Mouse (Mus musculus) retina, postnatal 1 day (tissue): ENCODE measurements at regions not wholly inside any gene's neighbourhood (a gene's known extent, or its start where the extent isn't known, plus 50 kb on each side); places are given as distances from the start of the nearest gene placed in this dataset.

ENCODE experiments used
- DNase-seq: peaks from one replicate; pipeline ENCODE4 v3.0.0-alpha.2; 2012

DNA sequence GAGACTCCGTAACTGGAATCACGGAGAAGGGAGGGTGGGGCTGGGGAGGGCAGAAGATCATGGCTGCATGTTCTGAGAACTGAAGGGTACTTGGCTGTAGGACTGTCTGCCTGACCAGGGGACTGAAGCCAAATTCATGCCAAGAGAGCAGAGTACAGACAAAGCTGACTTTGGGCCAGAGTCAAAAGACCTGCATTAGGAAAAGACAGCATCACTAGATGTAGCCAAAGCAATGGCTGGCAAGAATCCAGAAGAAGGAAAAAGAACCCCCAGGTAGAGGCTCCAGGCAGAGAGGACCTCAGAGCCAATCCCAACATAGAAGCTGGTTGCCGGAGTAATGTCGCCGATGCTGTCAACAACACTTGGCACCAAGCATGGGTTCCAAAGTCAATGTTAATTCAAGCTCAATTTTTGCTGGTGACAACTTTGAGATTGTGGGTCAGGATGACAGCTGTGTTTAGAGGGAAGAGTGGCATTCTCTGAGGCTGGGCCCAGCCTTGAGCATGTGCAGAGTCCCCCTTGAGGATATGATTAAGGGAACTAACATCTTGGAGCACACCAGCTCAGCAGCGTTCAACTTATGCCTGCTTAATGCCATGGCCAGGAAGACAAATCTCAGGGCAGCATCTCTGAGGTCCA is 124.7 kb downstream of the Erv3 start:
- DNase-seq: no peak

DNA sequence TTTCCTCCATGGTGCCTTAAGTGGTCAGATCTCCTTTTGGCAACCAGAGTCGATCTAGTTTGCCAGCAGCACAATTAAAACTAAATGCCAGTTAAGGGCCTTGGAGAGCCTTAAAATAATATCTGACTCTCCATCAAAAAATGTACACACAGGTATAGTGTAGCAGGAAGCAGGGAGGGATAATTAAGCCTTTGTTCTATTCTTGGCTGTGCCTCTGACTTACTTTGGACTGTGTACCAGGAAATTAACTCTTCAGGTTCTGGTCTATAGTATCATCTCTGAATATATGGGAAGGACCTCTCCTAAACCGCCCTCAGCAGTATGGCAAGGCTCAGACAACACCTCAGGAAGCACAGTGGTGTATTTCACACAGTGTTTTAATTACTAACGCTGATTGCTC is 133.0 kb downstream of the Erv3 start:
- DNase-seq: no peak

DNA sequence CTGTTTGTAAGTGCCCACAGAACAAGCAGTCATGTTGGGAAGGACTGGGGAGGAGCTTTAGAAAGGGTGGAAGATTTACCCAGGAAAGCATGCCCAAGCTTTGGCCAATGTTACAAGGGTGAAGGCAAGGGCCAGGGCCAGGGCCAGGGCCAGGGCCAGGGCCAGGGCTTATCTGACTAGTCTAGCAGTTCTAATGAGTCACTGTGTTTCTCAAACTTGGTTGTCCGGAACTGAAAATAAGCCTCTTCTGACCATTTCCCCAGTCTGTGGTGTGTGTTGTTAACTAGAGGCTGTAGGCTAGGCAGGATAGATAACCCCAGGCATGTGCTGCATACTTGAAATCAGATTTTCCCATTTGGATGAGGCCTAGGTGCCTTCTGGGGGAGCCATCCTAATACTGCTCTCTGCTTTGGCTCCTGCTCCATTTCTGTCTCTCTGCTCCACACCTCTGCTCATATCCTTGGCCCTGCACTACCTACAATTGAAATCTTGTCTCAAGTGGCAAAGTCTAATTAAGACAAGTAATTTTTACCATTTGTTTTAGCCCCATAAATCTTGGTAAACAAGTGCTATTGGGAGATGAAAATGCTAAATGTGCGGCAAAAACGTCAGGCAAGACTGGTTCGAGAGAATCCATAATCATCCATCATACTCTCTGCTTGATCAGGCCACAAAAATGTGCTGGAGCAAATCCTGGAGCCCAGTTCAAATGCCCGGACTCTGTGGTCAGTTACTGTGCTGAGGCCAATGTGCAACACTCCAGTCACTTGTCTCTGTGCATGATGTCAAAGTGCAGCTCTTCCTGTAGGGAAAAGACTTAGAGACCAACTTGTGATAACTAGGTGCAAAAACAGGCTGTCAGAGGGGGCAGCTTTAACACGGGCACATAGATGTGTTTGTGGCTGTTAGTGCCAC is 137.7 kb downstream of the Erv3 start:
- no peak for DNase-seq

DNA sequence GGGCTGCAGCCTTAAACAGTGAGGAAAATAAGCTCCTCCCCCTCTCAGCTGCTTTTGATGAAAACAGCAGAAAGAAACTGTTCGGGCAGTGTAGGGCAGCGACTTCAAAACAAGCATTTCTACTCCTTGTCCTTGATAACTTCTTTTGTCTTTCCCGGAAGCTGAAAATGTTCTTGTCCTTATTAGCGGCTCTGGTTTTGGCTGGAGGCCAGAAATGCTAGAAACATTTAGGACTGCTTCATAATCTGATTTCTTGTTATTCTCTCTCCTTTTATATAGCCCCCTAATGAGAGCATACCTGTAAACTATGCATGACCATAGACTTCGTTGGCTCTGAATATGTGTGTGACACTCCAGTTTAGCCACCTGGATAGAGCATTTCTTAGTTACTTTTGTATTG is 142.0 kb downstream of the Erv3 start:
- peak; percentile 36 for DNase-seq

DNA sequence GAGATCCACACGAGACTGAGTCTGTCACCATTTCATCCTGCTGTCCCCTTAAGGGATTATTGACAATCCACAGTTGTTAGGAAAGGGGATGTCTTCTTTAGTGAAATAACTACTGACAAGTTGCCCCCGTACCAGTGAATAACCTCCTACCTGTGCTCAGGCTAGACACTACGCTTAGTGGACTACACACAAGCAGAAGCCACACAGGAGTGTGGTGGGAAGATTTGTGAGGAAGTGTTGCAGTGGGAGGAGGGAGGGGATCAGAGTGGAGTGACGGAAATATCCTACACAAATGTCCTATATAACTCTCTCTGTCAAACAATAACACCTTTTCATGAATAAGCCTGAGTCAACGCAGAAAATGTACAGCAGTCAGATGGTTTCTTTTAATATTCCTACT is 142.7 kb downstream of the Erv3 start:
- DNase-seq: no peak

DNA sequence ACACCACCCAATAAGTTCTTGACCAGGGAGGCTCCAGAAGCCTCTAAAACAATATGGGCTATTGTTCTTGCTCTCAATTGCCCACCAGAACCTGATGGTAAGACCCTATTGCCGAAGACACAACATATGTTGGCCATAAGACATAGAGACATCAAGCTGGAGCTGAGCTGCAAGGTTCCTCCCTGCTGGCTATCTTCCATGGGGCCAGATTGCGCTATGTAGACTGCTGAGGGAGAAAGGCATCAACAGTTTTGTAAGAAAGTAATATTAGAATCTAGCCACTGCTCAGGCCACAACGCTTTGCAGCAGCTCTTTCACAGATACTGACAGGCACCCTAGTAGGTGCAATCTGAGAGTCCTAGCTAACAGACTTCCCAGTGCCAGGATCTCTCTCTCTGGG is 144.2 kb downstream of the Erv3 start:
- no peak for DNase-seq

DNA sequence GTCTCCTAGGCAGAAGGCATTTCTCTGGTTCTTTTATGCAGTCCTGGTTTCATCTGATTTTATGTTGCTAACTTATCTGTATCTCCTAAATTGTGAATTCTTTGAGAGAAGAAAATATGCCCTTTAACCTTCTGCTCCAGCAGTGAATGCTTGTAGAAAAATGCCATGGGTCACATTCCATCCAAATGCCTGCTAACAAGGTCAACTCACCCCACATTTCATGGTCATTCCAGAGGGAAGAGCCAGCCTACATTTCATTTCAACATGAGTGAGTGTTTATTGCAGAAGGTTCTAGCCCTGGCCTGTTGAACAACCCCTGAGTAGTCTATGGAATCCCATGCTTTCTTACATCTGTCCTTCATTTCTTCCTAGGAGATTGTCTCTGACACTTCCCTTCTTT is 147.7 kb downstream of the Erv3 start:
- DNase-seq: no peak

DNA sequence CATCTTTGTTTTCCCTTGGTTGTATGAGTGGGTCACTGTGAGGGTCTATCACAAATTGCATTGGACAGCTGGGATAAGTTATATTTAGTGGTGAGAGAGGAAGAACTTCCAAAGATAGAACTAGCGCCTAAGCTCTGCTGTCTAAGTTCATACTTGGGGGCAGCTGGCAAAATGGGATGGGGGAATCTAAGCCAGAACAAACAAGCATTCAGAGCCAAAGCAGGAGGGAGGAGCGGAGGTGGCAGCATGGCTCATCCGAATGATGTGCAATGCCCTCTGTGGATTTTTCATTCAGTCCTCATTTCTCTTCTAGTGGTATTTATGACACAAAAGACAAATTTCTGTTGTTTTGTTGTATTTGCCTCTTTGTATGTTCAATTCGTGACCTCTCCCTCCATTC is 144.5 kb upstream of the Adra1d start:
- no peak for DNase-seq

DNA sequence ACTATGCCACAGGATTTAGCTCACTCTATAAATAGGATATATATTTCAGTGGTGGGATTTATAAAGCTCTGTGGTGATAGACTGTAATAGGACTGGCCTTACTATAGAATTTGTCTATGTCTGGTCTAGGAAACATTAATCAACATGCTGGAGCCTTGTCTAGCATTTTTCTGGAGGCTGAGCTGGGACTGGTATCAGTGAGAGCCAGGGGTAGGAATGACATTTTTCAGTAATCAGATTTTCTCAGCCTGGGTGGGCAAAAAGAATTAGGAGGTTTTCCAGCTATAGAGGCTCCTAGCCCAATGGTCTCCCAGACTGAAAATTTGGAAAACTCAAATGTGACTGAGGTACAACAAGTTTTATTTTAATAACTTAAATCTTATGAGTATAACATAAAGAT is 142.3 kb upstream of the Adra1d start:
- peak; percentile 50 for DNase-seq

DNA sequence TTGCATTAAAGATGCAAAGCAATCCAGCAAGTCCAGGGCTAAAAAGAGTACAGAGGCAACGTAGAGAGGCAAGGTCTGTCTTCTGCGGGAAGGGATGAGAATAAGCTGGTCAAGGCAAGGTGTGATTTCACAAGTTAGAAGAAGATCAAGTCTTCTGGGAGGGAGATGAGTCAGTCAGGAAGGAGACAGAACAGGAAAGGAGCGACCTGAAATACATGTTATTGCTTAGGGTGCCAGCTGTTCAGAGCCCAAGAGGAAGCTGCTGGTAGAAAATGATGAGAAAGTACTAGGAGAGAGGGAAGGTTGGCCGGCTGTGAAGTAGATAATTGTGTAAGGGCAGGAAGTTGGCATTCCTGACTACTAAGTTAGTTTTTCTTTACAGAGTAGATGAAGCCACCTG is 140.1 kb upstream of the Adra1d start:
- no peak for DNase-seq

DNA sequence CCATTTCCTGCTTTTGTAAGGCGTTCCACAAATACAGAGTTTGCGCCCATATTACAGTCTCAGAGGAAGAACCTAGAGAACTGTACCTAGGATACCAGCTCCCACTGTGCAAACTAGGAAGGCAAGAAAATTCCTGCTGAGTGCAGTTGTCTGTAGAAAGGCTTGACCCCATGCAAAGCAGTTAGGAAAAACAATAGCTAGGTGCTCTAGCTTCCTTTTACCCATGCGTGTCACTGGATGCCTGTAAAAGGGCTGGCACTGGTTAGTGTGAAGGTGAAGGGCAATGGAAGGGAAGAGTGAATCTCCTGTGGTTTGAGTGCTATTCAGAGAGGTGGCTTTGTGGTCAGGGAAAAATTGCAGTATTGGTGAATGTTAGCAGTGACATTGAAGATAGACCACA is 137.7 kb upstream of the Adra1d start:
- no peak for DNase-seq

DNA sequence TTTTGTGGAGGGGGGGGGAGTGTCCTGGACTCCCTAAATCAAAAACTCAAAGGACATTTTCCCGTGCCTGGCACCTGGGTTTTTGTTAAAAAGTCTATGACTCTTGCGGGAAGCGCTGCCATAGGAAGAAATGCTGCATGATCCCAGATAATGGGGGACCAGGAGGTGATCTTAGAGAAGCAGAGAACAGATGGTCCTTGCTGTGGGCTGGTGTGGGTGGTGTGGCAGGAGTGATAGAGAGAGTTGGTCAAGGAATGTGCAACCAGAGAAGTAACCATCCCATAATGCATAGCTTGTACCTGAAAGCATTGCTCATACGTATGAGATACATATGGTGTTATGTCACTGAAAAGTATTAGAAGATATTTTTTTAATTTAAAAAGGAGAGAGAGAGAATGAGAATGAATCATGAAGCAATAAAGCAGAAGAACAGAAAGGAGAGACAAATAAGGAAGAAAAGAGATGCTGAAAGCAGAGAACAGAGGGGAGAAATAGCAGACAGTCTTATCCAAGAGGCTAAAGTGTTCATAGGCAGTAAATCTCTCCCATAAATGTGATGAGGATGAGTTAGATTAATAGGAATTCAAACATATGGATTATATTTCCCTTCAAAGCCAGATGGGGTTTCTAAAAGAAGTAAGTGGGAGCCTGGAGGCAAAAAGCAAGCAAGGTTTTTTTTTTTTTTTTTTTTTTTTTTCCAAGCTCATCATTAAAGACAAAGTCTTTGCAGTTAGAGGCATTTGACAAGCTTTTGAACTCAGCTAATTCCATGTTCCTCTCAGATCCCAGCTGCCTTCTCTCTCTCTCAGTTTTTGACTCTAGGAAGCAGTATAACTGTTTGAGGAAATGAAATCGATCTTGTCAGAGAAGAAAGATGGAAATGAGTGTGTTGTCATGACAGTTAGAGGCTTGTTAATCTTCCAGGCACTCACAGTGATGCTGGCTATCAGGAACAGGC is 136.2 kb upstream of the Adra1d start:
- DNase-seq: no peak

DNA sequence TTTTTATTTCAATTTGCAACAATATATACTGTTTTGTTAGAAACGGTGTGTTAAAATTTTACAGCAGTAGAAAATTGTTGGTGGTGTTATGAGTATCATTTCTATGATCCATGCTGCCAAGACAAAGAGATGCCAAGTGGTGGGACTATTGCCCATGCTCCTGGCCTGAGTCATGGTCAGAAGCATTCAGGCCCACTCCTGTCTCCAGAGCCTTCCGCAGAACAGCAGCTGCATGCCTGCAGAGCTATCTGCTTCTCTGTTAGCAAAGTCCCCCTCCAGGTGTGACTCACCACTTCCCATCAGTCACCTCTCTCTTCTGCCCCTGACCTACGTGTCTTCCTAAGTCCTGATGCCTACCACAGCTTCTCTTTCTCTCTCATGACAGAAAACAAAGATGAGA is 134.2 kb upstream of the Adra1d start:
- DNase-seq: no peak

DNA sequence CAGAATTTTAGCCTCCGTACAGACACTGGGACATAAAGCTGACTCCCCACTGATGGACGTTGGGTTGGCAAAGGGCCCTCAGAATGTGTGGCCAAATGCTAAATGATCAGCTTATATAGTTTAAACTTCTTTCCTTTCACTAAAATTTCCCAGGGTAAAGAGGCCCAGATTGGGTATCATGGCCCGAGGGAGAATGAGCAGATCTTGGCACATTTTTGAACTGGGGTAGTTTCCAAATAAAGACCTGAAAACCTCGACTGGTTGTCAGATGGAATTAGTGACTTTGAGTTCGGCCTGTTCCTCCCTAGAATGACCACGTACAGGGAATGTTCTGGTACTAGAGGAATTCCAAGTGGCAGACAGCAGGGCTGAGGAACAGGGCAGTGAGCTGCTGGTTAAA is 127.9 kb upstream of the Adra1d start:
- no peak for DNase-seq

DNA sequence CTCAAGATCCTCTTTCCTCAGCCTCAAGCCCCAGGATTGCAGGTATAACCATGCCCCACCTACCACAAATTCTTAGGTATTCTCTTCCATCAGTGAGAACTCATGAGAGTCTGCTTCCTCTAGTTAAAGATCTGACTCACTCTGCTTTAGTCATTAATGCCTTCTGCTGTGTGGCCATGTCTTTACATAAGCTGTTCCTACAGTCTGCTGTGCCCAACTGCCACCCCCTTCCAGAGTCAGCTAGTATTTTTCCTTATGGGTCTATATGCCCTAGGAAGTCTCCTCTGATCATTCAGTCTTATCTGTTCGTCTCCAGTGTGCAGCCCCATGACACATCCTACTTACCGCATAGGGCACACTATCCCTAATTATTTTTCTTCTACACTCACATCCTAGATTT is 126.2 kb upstream of the Adra1d start:
- no peak for DNase-seq

DNA sequence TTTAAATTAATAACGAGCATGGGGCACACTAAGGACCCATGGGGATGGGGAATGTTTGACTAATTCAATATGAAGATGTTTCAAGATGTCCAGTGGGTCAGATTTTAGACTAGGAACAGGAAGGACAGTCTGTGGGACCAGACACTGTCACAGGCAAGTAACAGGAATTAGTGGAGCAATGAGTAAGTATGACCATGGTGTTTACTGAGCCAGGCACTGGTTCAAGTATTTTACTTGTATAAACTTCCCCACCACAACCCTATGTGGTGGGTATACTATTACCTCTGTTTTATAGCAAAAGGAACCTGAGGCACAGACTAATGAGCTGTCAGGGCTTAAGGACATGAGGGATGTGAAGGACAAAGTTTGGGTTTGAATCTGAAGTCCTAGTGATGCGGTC is 125.4 kb upstream of the Adra1d start:
- DNase-seq: no peak

DNA sequence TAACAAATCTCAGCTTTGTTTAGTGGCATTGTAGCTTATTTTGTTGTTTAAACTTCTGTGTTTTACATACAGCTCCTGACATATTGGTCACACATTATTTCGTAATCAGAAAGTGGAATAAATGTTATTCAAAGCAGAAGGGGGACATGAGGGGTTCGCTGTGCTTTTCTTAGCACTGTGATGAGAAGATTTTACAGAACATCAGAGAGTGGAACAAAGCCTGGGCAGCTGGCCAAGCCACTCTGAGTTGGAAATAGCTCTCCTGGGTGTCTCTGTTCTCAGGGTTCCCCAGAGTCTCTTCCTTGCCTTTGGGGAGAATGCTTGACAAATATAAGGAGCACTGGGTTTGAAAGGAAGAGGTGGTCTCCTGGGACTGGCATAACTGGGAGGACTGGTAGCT is 124.7 kb upstream of the Adra1d start:
- peak; percentile 21 for DNase-seq

DNA sequence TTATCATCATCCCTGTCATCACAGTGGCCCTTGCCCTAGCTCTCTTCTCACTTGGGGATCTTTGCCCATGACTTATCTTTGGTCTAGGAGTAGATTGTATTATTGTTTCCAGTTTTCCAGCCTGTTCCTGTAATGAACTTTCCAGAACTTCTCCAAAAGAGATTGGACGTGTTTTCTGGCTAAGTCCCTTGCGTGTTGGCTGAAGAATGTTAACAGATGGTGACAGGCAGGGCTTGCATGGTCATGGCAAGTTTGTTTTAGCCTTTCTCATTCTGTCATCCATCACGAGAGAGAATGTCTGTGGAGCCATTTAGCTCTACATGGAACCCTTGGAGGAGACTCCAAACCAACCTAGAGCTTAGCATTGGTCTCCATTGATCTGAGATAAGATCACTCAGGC is 123.2 kb upstream of the Adra1d start:
- DNase-seq: no peak

DNA sequence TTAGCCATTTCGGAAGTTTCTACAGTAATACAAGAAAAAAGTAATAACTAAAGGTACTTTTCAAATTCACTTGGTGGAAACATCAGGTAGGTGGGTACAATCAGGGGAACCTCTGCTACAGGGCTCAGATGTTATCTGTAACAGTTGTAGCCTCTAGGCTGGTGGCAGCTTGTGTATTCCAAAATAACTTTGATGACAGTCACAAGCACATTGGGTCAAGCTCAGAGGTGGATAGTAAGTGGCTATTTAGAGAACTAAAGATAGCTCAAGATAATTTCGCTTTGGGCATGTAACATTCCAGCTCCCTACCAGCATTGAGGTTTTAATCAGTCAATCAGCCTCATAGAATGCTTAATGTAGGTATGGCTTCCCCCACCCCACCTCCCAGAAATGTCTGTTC is 121.7 kb upstream of the Adra1d start:
- no peak for DNase-seq

DNA sequence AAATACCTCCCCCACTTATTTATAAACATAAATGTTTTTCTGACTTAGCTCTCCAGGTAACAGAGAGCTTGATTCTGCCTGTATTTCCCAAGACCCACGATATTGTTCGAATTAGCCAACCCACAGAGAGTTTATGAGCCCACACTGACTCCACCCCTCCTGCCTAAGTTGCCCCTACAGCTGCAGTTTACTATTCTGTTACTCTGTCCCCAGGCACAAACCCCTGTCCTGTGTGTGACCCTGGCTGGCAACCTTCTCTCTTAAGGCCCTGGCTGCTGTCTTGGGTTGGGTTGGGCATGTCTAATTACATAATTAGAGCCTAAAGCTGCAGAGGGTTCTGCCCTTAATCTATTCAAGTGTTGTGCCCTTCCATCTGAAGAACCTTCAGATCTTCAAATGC is 116.4 kb upstream of the Adra1d start:
- DNase-seq: no peak

DNA sequence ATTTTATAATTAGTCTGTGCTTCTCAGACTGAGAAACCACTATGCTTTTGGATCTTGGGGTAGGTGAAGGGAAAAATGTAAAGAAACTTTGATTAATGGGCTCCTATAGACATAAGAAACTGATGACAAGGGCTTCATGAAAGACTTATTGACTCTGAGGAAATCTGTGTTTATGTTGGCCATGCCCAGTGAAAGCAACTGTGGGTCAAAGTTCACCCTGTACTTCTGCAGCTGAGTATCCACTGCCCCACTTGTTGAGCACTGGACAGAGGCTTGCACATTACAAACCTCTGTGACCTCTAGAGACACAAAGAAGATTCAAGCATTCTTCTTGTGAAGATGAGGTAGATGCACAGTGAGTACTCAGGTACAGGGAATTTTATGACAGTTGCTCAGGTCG is 114.7 kb upstream of the Adra1d start:
- no peak for DNase-seq

DNA sequence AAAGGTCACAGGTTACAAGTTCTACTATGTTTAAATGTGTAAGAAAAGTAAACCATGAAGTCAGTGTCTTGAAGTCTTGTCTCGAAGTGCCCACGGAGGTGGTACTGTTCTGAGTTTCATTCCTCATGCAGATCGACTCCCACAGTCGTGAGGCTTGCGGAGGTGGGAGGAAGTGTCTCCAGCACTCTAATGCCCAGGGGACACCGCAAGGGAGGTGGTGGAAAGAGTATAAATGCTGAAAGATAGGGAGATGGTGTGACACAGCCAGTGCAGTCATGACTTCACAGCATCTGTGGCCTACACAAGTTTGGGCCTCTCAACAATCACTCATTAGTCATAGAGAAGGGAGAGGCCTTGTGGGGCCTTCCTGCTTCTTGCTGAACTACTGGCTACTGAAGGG is 112.8 kb upstream of the Adra1d start:
- DNase-seq: no peak

DNA sequence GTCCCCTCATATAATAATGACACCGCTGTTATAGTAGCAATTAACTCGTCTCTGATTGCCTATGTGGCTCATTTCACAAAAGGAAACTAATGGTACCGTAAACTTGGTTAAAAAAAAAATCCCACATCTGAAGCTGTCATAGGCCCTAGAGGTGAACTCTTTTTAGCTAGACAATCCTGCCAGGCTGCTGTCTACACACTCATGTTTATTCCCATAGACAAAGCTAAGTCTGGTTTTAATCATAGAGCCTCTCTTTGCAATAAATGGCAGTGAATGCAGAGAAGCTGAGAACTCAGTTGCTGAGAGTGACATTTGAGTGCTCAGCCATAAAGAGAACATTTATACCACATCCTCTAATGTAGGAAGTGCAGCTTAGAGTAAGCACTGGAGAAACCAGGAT is 111.3 kb upstream of the Adra1d start:
- DNase-seq: no peak

DNA sequence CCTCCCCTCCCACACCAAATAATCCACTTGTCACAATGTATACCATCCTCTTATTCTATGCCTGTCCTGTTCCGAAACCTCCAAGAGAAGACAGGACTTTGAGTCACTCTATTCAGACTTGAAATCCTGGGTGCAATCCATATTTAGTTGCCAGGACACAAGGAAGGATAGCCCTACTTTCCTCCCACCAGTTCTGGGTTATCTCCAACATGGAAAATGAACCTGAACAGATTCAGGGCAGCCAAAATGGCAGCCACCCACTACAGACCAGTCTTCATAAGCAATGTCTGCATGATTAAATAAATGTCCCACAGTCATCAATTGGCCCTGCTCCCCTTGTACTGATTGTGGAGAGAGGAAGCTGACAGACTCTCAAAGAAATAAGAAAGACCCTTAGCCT is 110.6 kb upstream of the Adra1d start:
- no peak for DNase-seq
